Mouse (Mus musculus): ENCODE measurements around the gene Notch1. TPM values are rescaled to one million over a fixed set of nuclear protein-coding genes. Genes with fewer than 3 reads are reported as not detected.

Notch1 gene
- polyA plus RNA-seq, 1 experiment from 2014 or later, result 66.8 TPM

GRCm38 (mm10) chr2:26485278-26485677 is 31.2 kb downstream of the Notch1 start:
- peaks cover 63% of the 10 kb centered on the region for H3K4me1 ChIP-seq (replicated peaks; ENCODE audit: control insufficient read depth, insufficient read depth, low read length)
- H3K9ac ChIP-seq (ENCODE audit: low read depth, low read length), result peak overlapping the region; percentile 4; the same call in 1 of the 2 replicates
- WGBS, result 62% methylated on average over 9 of the region's 9 CpGs
- no peaks in the 10 kb centered on the region for H3K27me3 ChIP-seq (ENCODE audit: control insufficient read depth, insufficient read depth, low read length)
- H3K9me3 ChIP-seq (ENCODE audit: control insufficient read depth, low read length), result no peaks in the 10 kb centered on the region
- ATAC-seq (ENCODE audit: low FRiP score) (peak; percentile 22), DNase-seq (ENCODE audit: low spot score) (no peak)
- peak overlapping the region; percentile 99 for H3K27ac ChIP-seq (ENCODE audit: low read depth, low read length)
- H3K36me3 ChIP-seq (ENCODE audit: control insufficient read depth, insufficient read depth, low read length), result peaks cover 17% of the 10 kb centered on the region
- H3K4me3 ChIP-seq (ENCODE audit: low read depth, low read length), result no peak overlapping the region
- H3K4me2 ChIP-seq (replicated peaks; ENCODE audit: low read depth, low read length), result peak overlapping the region; percentile 8

GRCm38 (mm10) chr2:26484169-26484568 is 32.3 kb downstream of the Notch1 start:
- DNase-seq (ENCODE audit: low spot score) (no peak), ATAC-seq (ENCODE audit: low FRiP score) (no peak)
- H3K27me3 ChIP-seq (ENCODE audit: control insufficient read depth, insufficient read depth, low read length), result no peaks in the 10 kb centered on the region
- H3K27ac ChIP-seq (ENCODE audit: low read depth, low read length), result peak overlapping the region; percentile 48; the same call in 1 of the 2 replicates
- no peak overlapping the region for H3K9ac ChIP-seq (ENCODE audit: low read depth, low read length)
- peaks cover 26% of the 10 kb centered on the region for H3K36me3 ChIP-seq (ENCODE audit: control insufficient read depth, insufficient read depth, low read length)
- H3K4me3 ChIP-seq (ENCODE audit: low read depth, low read length), result no peak overlapping the region
- no peak overlapping the region for H3K4me2 ChIP-seq (replicated peaks; ENCODE audit: low read depth, low read length)
- 90% methylated on average over 10 of the region's 10 CpGs for WGBS
- H3K9me3 ChIP-seq (ENCODE audit: control insufficient read depth, low read length), result no peaks in the 10 kb centered on the region
- H3K4me1 ChIP-seq (replicated peaks; ENCODE audit: control insufficient read depth, insufficient read depth, low read length), result peaks cover 61% of the 10 kb centered on the region

- H3K36me3 ChIP-seq (ENCODE audit: control insufficient read depth, insufficient read depth, low read length), result peaks cover 28% of the 10 kb centered on the region
- no peak overlapping the region for H3K9ac ChIP-seq (ENCODE audit: low read depth, low read length)
These were observed 33.1 kb downstream of the Notch1 start for GRCm38 (mm10) chr2:26483230-26483869.

GRCm38 (mm10) chr2:26482824-26483223 is 33.6 kb downstream of the Notch1 start:
- no peaks in the 10 kb centered on the region for H3K27me3 ChIP-seq (ENCODE audit: control insufficient read depth, insufficient read depth, low read length)
- no peak overlapping the region for H3K4me2 ChIP-seq (replicated peaks; ENCODE audit: low read depth, low read length)
- 87% methylated on average over 3 of the region's 3 CpGs for WGBS
- peak overlapping the region; percentile 48; the same call in 1 of the 2 replicates for H3K27ac ChIP-seq (ENCODE audit: low read depth, low read length)
- H3K4me1 ChIP-seq (replicated peaks; ENCODE audit: control insufficient read depth, insufficient read depth, low read length), result peaks cover 54% of the 10 kb centered on the region
- no peak for ATAC-seq (ENCODE audit: low FRiP score)
- DNase-seq (ENCODE audit: low spot score), result no peak
- no peak overlapping the region for H3K9ac ChIP-seq (ENCODE audit: low read depth, low read length)
- peaks cover 31% of the 10 kb centered on the region for H3K36me3 ChIP-seq (ENCODE audit: control insufficient read depth, insufficient read depth, low read length)
- no peaks in the 10 kb centered on the region for H3K9me3 ChIP-seq (ENCODE audit: control insufficient read depth, low read length)
- no peak overlapping the region for H3K4me3 ChIP-seq (ENCODE audit: low read depth, low read length)

More at GRCm38 (mm10) chr2:26483230-26483869, 33.1 kb downstream of the Notch1 start:
- H3K27me3 ChIP-seq (ENCODE audit: control insufficient read depth, insufficient read depth, low read length), result no peaks in the 10 kb centered on the region
- H3K27ac ChIP-seq (ENCODE audit: low read depth, low read length), result peak overlapping the region; percentile 48
- no peak overlapping the region for H3K4me3 ChIP-seq (ENCODE audit: low read depth, low read length)
- peaks cover 59% of the 10 kb centered on the region for H3K4me1 ChIP-seq (replicated peaks; ENCODE audit: control insufficient read depth, insufficient read depth, low read length)
- no peak overlapping the region for H3K4me2 ChIP-seq (replicated peaks; ENCODE audit: low read depth, low read length)
- DNase-seq (ENCODE audit: low spot score) (no peak), ATAC-seq (ENCODE audit: low FRiP score) (no peak)
- no peaks in the 10 kb centered on the region for H3K9me3 ChIP-seq (ENCODE audit: control insufficient read depth, low read length)
- 64% methylated on average over 13 of the region's 13 CpGs for WGBS

GRCm38 (mm10) chr2:26481724-26482495 is 34.6 kb downstream of the Notch1 start:
- Histone ChIP-seq H3K36me3 (ENCODE audit: control insufficient read depth, insufficient read depth, low read length) (peaks cover 40% of the 10 kb centered on the region), H3K9me3 (ENCODE audit: control insufficient read depth, low read length) (no peaks in the 10 kb centered on the region)
- ATAC-seq (ENCODE audit: low FRiP score), result no peak

GRCm38 (mm10) chr2:26480911-26481310 is 35.6 kb downstream of the Notch1 start:
- Histone ChIP-seq H3K9me3 (ENCODE audit: control insufficient read depth, low read length) (no peaks in the 10 kb centered on the region), H3K4me1 (replicated peaks; ENCODE audit: control insufficient read depth, insufficient read depth, low read length) (peaks cover 40% of the 10 kb centered on the region), H3K9ac (ENCODE audit: low read depth, low read length) (no peak overlapping the region), H3K27me3 (ENCODE audit: control insufficient read depth, insufficient read depth, low read length) (no peaks in the 10 kb centered on the region), H3K4me3 (ENCODE audit: low read depth, low read length) (no peak overlapping the region), H3K36me3 (ENCODE audit: control insufficient read depth, insufficient read depth, low read length) (peaks cover 42% of the 10 kb centered on the region), H3K27ac (ENCODE audit: low read depth, low read length) (0 out of 2 replicates have a peak overlapping the region, but pooled peaks have one; percentile 11), H3K4me2 (replicated peaks; ENCODE audit: low read depth, low read length) (no peak overlapping the region)
- ATAC-seq (ENCODE audit: low FRiP score) (no peak), DNase-seq (ENCODE audit: low spot score) (no peak)
- WGBS, result 92% methylated on average over 12 of the region's 12 CpGs

More at GRCm38 (mm10) chr2:26481724-26482495, 34.6 kb downstream of the Notch1 start:
- Histone ChIP-seq H3K4me2 (replicated peaks; ENCODE audit: low read depth, low read length) (no peak overlapping the region), H3K27me3 (ENCODE audit: control insufficient read depth, insufficient read depth, low read length) (no peaks in the 10 kb centered on the region), H3K4me3 (ENCODE audit: low read depth, low read length) (no peak overlapping the region), H3K9ac (ENCODE audit: low read depth, low read length) (no peak overlapping the region), H3K4me1 (replicated peaks; ENCODE audit: control insufficient read depth, insufficient read depth, low read length) (peaks cover 46% of the 10 kb centered on the region), H3K27ac (ENCODE audit: low read depth, low read length) (peak overlapping the region; percentile 36; the same call in 1 of the 2 replicates)
- DNase-seq (ENCODE audit: low spot score), result no peak
- 76% methylated on average over 10 of the region's 10 CpGs for WGBS

GRCm38 (mm10) chr2:26478685-26479205 is 37.7 kb downstream of the Notch1 start:
- Histone ChIP-seq H3K4me1 (replicated peaks; ENCODE audit: control insufficient read depth, insufficient read depth, low read length) (peaks cover 30% of the 10 kb centered on the region), H3K9ac (ENCODE audit: low read depth, low read length) (no peak overlapping the region), H3K27me3 (ENCODE audit: control insufficient read depth, insufficient read depth, low read length) (no peaks in the 10 kb centered on the region), H3K36me3 (ENCODE audit: control insufficient read depth, insufficient read depth, low read length) (peaks cover 48% of the 10 kb centered on the region), H3K4me3 (ENCODE audit: low read depth, low read length) (no peak overlapping the region), H3K27ac (ENCODE audit: low read depth, low read length) (peak overlapping the region; percentile 71), H3K4me2 (replicated peaks; ENCODE audit: low read depth, low read length) (no peak overlapping the region), H3K9me3 (ENCODE audit: control insufficient read depth, low read length) (no peaks in the 10 kb centered on the region)
- ATAC-seq (ENCODE audit: low FRiP score) (peak; percentile 66), DNase-seq (ENCODE audit: low spot score) (peak; percentile 63)
- WGBS, result 72% methylated on average over 2 of the region's 2 CpGs

GRCm38 (mm10) chr2:26477911-26478310 is 38.6 kb downstream of the Notch1 start:
- Histone ChIP-seq H3K4me1 (replicated peaks; ENCODE audit: control insufficient read depth, insufficient read depth, low read length) (peaks cover 21% of the 10 kb centered on the region), H3K4me2 (replicated peaks; ENCODE audit: low read depth, low read length) (no peak overlapping the region), H3K4me3 (ENCODE audit: low read depth, low read length) (no peak overlapping the region), H3K27ac (ENCODE audit: low read depth, low read length) (peak overlapping the region; percentile 58; the same call in 1 of the 2 replicates), H3K36me3 (ENCODE audit: control insufficient read depth, insufficient read depth, low read length) (peaks cover 49% of the 10 kb centered on the region), H3K9me3 (ENCODE audit: control insufficient read depth, low read length) (no peaks in the 10 kb centered on the region), H3K27me3 (ENCODE audit: control insufficient read depth, insufficient read depth, low read length) (no peaks in the 10 kb centered on the region), H3K9ac (ENCODE audit: low read depth, low read length) (no peak overlapping the region)
- ATAC-seq (ENCODE audit: low FRiP score) (no peak), DNase-seq (ENCODE audit: low spot score) (no peak)
- 96% methylated on average over 7 of the region's 7 CpGs for WGBS

Data from hindbrain, embryonic 11.5 days (tissue).